Mouse (Mus musculus): ENCODE results near the gene Pnpla8.

Gene Pnpla8

DNA sequence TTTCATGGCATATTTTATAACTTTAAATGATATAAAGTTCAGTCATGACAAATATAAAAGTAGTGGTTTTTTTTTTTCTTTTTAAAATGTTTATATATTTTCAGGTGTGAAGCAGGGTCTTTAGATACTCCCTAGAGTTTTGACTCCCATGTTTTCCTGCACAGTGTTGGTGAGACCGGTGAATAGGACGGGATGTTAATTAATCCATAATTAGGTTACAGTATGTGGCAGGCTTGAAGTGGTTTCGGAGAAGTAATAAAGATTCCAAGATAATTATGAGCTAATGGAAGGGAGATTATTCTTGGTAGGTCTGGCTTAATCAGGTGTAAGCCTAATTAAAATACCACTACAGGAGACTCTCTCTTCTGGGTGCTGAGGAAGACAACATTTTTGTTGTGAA lies 125.0 kb downstream of the Pnpla8 start:
- DNase-seq (ENCODE audit: low read depth, low spot score) = no peak

DNA sequence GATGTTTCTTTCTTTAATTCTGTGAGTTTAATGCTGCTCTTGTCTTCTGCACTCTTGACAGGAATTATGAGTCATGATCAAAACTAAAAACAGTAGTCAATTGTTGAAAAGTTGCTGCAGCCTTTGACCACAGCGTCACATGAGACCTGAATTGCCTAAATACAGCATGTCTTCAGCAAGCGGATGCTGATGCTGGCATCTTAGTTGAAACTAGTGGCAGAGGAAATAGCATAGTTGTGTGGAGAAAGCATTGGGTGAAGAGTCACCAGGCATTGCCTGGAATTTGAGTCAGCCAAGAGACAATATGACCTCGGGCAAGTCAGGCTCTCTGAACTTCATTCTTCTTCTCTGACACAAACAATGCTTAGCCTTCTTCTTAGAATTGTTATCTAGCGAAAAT lies 133.9 kb downstream of the Pnpla8 start:
- no peak for DNase-seq (ENCODE audit: low read depth, low spot score)

DNA sequence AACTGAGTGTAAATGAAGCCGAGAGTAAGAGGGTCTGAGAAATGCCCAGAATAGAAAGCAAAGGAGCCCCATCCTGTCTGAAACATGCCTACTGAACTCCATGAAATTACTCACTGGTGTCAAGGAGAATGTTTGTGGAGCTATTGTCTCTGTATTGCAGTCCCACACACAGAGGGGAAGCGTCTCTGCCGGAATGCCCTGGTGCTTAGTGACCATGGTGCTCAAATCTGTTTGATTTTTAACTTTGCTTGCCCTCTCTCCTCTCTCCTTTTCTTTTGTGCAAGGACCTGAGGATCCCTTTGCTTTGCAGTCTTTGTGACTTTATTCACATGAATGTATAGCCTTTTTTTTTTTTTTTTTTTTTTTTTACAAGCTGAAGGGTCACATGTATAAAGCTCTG lies 136.3 kb downstream of the Pnpla8 start:
- no peak for DNase-seq (ENCODE audit: low read depth, low spot score)

DNA sequence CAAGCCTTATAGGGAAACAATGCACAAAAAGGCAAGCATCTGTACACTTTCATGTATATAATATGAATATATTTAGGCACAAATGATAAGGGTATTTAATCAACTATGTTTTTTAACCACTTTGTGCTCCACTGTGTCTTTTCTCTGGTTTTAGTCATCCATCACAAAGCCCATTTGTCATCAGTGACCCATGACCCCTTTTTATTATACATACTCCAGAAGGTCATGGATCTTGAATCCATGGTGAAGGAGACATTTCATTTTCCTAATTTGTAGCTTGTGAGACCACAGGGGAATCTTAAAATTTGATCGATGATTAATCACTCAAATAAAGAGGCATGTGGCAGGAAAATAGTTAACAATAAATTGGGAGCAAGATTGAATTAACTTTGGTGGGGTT lies 136.7 kb downstream of the Pnpla8 start:
- no peak for DNase-seq (ENCODE audit: low read depth, low spot score)

DNA sequence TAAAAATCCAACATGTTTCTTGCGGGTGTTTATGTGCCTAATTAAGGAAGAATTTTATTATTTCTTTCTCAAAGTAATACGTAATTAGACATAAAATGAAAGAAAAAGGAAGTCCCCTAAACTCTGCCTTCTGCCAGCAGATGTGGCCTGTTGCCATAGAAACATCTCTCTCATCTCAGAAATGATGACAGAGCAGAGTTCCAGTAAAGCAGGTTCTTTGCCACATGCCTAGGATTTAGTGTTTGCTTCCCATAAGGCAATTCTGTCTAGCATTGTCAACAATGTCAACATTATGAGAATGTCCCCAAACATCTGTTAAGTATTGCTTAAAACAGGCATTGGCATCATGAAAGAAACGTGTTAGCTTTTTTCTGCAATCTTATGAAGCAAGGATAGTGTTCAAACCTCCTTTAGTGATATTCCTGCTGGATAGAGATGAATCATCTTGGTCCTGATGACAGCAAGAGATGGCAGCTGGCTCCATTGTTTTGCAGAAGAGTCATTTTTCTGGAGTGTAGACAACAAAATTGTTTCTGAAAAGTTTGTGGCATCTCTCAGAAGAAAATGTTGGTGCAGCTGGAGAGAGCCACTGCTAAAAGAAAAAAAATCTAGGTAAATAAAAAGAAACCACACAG lies 150.0 kb downstream of the Pnpla8 start:
- peak; percentile 66 for DNase-seq (ENCODE audit: low read depth, low spot score)
